Mouse (Mus musculus): Measurements from ENCODE around the gene Lcn9.
"Not testable (repeated sequence)": the region's sequence is repeated elsewhere in the genome, so short reads cannot be mapped to it uniquely, and the experiment has no call there.

Gene Lcn9

DNA sequence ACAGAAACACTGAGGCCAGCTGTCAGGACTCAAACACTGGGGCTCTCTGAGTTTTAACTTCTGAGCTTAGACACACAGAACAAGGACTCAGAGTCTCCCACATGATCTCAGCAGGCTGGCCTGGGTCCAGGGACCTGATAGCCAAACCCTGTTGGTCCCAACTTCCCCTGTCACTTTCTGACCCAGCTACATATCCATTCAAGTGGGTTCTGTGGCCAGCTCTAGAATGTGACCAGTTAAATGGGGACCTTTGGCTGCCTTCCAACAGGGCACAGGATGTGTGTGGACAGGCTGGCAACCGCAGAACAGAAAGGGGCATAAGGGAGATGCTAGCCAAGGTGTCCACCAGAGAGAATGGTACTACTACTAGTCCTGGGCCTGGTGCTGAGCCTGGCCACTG, at the start of gene Lcn9:
Gene Lcn9, plus strand, starts transcription at position 348 of the 400 bp plus-strand sequence.
- no peak for DNase-seq (ENCODE audit: low spot score in 2 of 2)

- no peak for DNase-seq (ENCODE audit: low spot score in 2 of 2)
Measured at GRCm38 (mm10) chr2:25773507-25773906, 49.4 kb upstream of the Lcn9 start.

DNA sequence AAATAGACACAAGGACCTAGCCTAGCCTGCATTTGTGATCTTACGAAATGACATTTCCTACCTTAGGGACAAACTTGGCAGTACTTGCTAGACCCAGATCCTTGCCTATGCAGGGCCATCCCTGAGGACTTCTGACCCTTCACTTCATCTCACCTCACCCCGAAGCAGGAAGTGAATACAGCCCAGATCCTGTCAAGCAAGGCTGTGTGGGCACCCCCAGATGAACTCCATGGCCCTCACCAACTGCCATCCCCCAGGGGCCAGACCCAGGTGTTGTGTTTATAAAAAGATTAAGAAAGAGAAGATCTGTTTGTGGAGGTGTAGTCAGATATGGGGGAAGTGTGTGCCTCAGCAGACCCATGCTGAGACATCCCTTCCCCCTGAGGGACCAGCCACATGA, 48.3 kb upstream of the Lcn9 start:
- no peak for DNase-seq (ENCODE audit: low spot score in 2 of 2)

DNA sequence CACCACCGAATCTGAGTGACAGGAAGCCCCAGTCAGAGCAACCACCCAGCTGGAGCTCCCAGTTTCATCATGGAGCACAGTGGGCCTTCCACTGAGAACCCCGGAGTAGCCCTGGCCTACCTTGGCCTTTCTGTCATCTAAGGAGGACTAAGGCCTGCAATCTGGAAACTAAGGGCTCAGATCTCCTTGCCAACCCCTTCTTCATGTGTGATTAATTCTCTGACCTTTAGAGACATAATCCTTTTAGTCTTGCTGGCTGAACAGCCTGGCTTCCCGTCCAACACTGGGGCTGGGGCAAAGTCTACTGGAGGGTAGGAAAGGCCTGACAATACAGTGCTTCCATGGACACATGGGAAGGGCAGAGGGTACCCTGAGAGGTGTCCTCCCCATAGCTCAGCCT, 47.0 kb upstream of the Lcn9 start:
- no peak for DNase-seq (ENCODE audit: low spot score in 2 of 2)

DNA sequence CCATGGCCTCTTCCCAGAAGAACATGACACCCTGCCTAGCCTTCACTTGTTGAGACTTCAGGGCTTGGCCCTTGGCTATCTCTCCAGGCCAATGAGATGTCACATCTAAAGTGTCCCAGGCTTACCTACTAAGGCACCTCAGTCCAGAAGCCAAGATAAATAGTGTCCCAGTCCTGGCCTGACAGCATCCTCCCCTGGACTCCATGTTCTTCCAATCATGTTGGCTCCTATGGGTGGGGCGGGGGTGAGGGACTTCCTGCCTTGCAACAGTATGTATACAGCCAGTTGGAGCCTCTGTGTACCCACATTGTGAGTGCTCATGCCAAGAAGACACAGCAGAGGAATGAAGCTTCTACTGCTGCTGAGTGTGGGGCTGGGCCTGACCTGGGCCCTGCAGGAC, 46.2 kb upstream of the Lcn9 start, which contains the start of gene Lcn11:
Gene Lcn11, plus strand, starts transcription at position 301 of the 400 bp plus-strand sequence.
- no peak for DNase-seq (ENCODE audit: low spot score in 2 of 2)

DNA sequence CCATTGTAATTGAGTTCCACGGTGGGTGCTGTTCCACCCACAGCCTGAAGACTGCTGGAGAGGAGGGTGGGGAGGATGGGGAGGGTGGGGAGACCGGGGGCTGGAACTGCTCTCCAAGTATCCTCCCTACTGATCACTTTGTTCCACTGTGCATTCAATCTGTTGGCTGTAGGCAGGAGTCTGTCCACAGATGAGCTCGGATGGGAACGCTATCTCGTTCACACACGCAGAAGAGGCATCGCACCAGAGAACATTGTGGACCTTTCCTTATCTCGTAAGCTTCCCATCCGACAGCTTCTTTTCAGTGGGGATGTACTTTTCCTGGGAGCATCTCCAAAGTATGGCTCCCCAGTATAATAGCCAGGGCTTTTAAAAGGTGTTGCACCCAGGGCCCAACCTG, 43.9 kb upstream of the Lcn9 start:
- DNase-seq (ENCODE audit: low spot score in 2 of 2) = no peak

- no peak for DNase-seq (ENCODE audit: low spot score in 2 of 2)
Measured at GRCm38 (mm10) chr2:25780921-25781320, 42.0 kb upstream of the Lcn9 start.

- DNase-seq (ENCODE audit: low spot score in 2 of 2) = no peak
Measured at GRCm38 (mm10) chr2:25781957-25782356, 41.0 kb upstream of the Lcn9 start, which contains the start of gene Gm13539. Gene Gm13539, plus strand, starts transcription at chr2:25782257.

GRCm38 (mm10) chr2:25785573-25786322, 37.2 kb upstream of the Lcn9 start:
- no peak for DNase-seq (ENCODE audit: low spot score in 2 of 2)

DNA sequence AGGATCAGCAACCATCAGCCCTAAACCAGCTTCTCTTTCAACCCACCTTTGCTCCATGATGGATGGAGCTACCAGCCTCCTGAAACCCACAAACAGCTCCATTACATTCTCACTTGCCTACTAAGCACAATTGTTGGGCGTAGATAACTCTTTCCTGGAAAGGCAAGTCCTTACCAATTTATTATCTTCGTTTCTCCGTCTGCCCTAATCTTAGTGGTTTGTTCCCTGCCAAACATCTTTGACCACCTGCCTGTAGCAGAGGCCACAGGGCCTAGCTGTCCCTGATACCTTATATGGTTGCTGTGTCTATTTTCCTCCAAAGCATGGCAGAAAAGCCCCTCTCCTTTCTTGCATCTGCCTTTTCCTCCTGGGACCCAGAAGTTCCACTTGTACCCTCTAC, 33.9 kb upstream of the Lcn9 start:
- no peak for DNase-seq (ENCODE audit: low spot score in 2 of 2)

GRCm38 (mm10) chr2:25797635-25798034, 25.3 kb upstream of the Lcn9 start:
- DNase-seq (ENCODE audit: low spot score in 2 of 2) = no peak

DNA sequence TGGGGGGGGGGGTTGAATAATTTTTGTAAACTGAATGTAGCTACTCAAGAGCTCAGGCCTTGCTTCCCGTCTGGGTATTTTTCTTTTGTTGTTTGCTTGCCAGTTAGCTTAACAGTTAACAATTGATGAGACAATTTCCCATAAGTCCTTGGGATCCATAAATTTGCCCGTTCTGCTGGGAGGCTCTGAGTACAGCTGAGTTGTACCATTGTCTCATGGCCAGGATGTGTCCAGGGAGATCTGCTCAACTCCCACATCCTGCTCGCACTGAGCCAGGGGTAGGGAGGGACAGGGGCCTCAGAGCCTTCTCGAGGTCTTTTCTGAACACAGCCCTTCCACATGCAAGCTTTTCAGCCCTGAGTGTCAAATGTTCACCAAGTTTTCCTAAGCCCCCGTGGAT, 24.9 kb upstream of the Lcn9 start:
- no peak for DNase-seq (ENCODE audit: low spot score in 2 of 2)

- DNase-seq (ENCODE audit: low spot score in 2 of 2) = no peak
Measured at GRCm38 (mm10) chr2:25811711-25812110, 11.2 kb upstream of the Lcn9 start.

- DNase-seq (ENCODE audit: low spot score in 2 of 2) = no peak
Measured at GRCm38 (mm10) chr2:25813364-25813763, 9.6 kb upstream of the Lcn9 start.

DNA sequence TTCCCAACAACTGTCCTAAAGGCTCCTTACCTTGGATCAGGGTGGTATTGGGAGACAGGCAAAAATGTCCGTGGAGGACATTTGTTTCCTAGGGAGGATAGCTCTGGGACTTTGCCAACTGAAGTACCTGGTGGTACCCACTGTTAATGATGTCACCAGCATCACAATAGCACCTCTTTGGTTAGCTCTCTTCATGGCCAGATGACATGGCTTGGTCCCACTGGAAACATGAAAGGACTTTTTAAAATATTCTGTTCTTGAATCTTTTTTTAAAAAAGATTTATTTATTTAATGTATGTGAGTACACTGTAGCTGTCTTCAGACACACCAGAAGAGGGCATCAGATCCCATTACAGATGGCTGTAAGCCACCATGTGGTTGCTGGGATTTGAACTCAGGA, 7.2 kb upstream of the Lcn9 start, which contains the start of gene Glt6d1:
Gene Glt6d1, minus strand, starts transcription at position 101 of the 400 bp plus-strand sequence.
- not testable (repeated sequence) for DNase-seq (ENCODE audit: low spot score in 2 of 2)

DNA sequence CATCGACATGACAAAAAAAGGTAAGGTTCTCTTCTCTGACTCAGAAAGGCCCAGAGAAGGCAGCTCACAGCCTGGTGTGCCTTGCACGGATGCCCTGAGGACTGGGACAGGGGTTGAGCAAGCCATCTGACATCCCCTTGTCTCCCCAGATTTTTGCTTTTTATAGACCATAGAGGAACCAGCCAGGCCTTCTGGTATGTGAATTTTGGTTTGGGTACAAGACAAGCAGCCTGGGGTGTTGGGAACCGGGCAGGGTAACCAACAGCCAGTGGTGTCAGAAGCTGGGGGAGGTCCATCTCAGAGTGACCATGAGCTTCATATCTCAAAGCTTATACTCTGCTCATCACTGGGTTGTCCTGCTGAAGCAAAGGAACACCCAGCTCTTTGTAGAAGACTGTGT, 1.8 kb downstream of the Lcn9 start:
- no peak for DNase-seq (ENCODE audit: low spot score in 2 of 2)

DNA sequence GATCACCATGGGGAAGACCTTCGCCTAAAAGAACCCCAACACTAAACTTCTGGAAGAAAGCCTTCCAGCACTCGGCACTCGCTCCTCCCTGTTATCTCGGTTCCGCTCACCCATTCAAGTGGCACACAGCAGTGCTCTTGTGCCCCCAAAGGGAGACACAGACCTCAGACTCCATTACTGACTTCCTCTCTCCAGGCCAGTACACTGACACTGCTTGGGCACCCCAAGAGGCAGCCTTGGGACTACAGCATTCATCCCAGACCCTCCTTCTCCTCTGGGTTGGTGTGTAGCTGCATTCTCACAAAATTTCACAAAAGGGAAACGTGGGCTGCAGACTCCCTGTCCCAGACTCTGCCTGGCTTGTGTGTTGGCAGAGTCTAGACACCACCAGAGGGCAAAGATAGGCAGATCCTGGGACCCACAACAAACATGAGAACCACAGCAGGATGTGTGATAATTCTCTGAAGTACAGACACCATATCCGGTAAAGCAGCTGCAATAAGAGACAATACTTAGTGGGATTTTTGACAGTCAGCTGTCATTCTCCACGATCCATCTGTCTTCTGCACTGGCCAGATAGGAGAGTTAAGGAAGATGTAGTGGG, 5.5 kb downstream of the Lcn9 start:
- no peak for DNase-seq (ENCODE audit: low spot score in 2 of 2)

DNA sequence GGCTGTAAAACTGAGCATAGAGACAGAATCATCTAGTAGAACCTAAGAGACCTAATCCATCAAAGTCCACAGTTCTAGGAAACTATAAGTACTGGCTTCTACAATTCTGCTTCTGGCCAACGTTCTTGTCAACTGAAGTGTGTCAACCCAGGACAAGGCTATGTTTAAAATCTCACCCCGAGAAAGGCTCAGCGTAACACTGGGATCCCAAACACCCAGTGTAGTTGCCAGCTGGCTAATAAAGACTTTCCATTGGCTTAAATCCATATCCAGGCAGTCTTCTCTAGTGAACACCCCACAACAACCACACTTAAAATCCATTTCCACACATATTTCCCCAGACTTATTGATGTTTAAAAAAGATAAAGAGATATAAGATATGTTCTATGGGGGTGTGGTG, 7.8 kb downstream of the Lcn9 start:
- no peak for DNase-seq (ENCODE audit: low spot score in 2 of 2)

DNA sequence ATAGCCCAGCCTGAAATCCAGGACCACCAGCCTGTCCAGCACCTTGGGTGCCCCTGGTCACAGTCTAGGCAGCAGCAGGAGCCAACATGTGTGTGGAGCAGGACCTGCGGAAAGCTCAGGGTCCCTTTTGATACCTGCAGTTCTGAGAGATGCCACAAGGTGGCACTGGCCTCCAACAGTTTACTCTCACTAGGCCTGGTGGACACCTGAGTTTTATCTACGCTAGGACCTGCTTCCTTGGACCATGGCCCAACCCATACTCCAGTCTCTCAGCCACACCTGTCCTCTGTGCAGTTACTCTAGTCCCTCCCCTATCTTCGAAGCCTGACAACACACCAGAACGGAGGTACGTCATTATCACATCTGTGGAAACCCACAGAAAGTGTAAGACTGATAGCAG, 13.3 kb downstream of the Lcn9 start:
- DNase-seq (ENCODE audit: low spot score in 2 of 2) = peak; percentile 83 to 88

- DNase-seq (ENCODE audit: low spot score in 2 of 2) = no peak
Measured at GRCm38 (mm10) chr2:25842161-25842560, 19.2 kb downstream of the Lcn9 start.

DNA sequence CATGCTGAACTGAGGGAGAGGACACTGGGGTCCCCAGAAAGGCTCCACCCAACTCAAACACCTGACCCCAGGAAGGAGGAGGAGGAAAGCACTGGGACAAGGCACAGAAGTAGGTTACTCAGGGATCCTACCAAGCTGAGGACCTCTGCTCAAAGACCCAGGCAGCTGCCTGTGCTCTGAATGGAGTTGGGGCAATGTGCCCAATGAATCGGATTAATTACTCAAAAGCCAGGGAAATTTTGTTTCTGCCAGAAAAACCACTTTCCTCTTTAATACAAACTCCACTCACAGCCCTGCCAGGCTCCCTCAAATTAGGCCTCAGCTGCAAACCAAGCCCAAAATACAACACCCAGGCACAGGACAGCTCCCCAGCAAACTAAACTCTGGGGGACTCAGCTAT, 19.8 kb downstream of the Lcn9 start:
- DNase-seq (ENCODE audit: low spot score in 2 of 2) = no peak

GRCm38 (mm10) chr2:25844097-25844496, 21.1 kb downstream of the Lcn9 start:
- no peak for DNase-seq (ENCODE audit: low spot score in 2 of 2)

DNA sequence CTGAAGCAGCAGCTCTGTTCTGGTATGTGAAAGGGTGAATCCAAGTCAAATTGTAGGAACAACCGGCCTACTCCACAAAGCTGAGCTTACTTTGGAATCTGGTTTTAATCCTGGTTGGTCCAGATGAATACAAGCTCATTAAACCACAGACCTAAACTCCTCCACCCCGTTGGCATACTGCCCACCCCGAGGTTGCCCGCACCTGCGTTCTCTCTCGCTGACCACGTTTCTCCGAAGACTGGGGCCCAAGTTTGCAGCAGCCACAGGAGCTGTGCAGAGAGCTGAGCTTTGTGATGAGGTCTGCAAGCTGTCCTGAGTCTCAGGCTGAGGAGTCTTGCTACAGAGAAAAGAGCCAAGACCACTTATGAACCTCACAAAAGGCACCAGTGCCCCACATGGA, 23.6 kb downstream of the Lcn9 start:
- DNase-seq (ENCODE audit: low spot score in 2 of 2) = no peak
